Mouse (Mus musculus): Measurements from ENCODE around the gene Gm8050.
"Not testable (repeated sequence)": the region's sequence is repeated elsewhere in the genome, so short reads cannot be mapped to it uniquely, and the experiment has no call there.

GRCm38 (mm10) chr14:6756384-6757230, 36.6 kb upstream of the Gm8050 start:
- TF ChIP-seq TAL1, GATA1 (IDR thresholded peaks at IDR 0.05; ENCODE audit: low read length): not testable (repeated sequence)

Data from erythroblast, embryonic 14.5 days (primary cell).